Mouse (Mus musculus) limb, embryonic 10.5 days (tissue): ENCODE data around the gene Pla1a. TPM values are rescaled to one million over a fixed set of nuclear protein-coding genes. Genes with fewer than 3 reads are reported as not detected.

Experiments
- DNase-seq: peaks from one replicate; pipeline ENCODE4 v3.0.0-alpha.2; 2017; ENCODE audit warnings: low spot score
- H3K27ac ChIP-seq: fragments of 300-500 bp; sonication (generic); 2 replicates; pipeline ENCODE4 v1.5.1; 2016; ENCODE audit warnings: mild to moderate bottlenecking
- H3K27me3 ChIP-seq: fragments of 300-500 bp; sonication (generic); 2 replicates; pipeline ENCODE4 v1.6.1; 2016; ENCODE audit warnings: low read depth, mild to moderate bottlenecking; ENCODE audit not compliant: poor library complexity, severe bottlenecking
- H3K36me3 ChIP-seq: fragments of 300-500 bp; sonication (generic); 2 replicates; pipeline ENCODE4 v1.6.1; 2016; ENCODE audit warnings: mild to moderate bottlenecking, moderate library complexity
- H3K4me1 ChIP-seq: fragments of 300-500 bp; sonication (generic); 2 replicates; pipeline ENCODE4 v1.6.1; 2016
- H3K4me3 ChIP-seq: fragments of 300-500 bp; sonication (generic); 2 replicates; pipeline ENCODE4 v1.5.1; 2016; ENCODE audit warnings: mild to moderate bottlenecking, moderate library complexity
- H3K9me3 ChIP-seq: fragments of 300-500 bp; sonication (generic); replicated peaks from 2 replicates; pipeline ENCODE4 v1.6.1; 2016; ENCODE audit warnings: mild to moderate bottlenecking
- WGBS: fragments of 180-500 bp; shearing (Covaris S2); methylation state at CpG from one replicate; pipeline ENCODE4 v1.1.7; 2016; 5-methylcytosine and 5-hydroxymethylcytosine counted together
- polyA plus RNA-seq: library from polyadenylated mRNA; unstranded; fragments of >200 nt; fragmentation: Nextera tagmentation; extraction: Ambion mirVana; gene quantifications from 2 replicates; pipeline ENCODE4 v1.2.1, GENCODE M21; 2016

The Pla1a gene
- polyA plus RNA-seq, 1 experiment from 2014 or later: 0.11 TPM

DNA sequence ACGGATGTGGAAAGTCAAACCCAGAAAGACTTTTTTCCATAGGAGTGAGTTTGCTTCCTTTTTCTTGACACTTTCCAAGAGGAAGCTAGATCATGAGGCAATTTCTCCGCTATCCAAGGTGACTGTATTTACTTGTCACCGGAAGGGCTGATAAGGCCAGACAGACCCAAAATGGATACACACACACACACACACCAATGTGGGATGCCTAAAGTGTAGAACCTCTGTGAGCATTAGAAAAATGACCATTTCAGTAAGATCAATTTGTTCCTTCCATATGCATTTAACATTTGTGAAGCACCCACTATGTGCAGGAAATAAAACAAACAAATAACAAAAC, 69.7 kb downstream of the Pla1a start:
- no peak overlapping the region for H3K27ac ChIP-seq
- no peaks in the 10 kb centered on the region for H3K27me3 ChIP-seq
- H3K4me1 ChIP-seq: peaks cover 17% of the 10 kb centered on the region
- WGBS: 71% methylated on average over 3 of the region's 3 CpGs
- H3K4me3 ChIP-seq: no peak overlapping the region
- H3K9me3 ChIP-seq: no peaks in the 10 kb centered on the region
- DNase-seq: no peak
- no peaks in the 10 kb centered on the region for H3K36me3 ChIP-seq

DNA sequence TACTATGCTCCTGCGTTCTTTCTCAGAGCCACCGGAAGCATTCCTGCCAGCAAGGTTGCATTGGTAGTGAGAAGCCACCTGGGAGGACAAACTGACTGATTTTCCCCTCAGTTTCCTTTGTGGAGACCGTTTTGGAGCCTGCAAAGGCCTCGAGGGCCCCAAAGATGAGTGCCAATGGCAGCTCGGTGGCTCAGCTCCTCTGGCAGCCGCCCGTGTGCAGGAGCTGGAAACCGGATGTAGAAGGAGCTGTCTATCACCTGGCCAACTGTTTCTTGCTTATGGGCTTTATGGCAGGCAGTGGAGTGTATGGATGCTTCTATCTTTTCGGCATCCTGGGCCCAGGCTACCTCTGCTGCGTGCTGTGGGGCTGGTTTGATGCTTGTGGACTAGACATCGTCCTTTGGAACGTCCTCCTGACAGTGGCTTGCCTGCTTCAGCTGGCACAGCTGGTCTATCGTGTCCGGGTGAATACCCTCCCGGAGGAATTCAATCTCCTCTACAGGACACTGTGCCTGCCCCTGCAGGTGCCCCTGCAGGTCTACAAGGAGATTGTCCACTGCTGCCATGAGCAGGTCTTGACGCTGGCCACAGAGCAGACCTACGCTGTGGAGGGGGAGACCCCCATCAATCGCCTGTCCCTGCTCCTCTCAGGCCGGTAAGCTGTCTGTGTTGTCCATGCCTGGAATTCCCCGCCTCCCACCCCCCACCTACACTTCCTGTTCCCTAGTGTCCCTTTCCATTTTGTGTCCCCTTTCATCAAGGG, 70.3 kb downstream of the Pla1a start:
- no peak overlapping the region for H3K4me3 ChIP-seq
- no peak for DNase-seq
- H3K36me3 ChIP-seq: peaks cover 3% of the 10 kb centered on the region; the same call in 1 of the 2 replicates
- no peaks in the 10 kb centered on the region for H3K9me3 ChIP-seq
- no peaks in the 10 kb centered on the region for H3K27me3 ChIP-seq
- 76% methylated on average over 20 of the region's 20 CpGs for WGBS
- peak overlapping the region; percentile 9 for H3K27ac ChIP-seq
- peaks cover 16% of the 10 kb centered on the region for H3K4me1 ChIP-seq

DNA sequence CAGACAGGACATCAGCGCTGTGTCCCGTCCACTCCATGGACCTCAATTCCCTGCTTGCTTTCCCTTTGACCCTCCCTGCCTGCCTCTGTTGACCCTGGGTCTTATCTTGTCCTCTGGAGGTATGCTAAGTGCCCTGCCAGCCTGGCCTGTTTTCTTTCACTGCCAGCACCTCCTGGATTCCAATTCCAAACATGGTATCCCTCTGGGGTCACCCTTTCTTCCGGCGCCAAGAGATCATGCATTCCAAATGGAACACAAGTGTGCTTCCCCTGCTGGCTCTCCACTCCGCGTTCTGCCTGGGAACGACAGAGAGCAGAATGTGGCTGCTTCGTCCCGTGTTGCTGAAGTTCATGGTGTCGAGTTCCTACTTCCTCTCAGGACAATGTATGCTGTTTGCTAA, 71.0 kb downstream of the Pla1a start, which contains the start of gene Popdc2:
TSS of gene Popdc2 (plus strand) at position 277 of the 400 bp plus-strand sequence.
- Histone ChIP-seq H3K9me3 (no peaks in the 10 kb centered on the region), H3K4me3 (0 out of 2 replicates have a peak within 1 kb of the TSS, but pooled peaks have one; percentile 7), H3K36me3 (peaks cover 3% of the 10 kb centered on the region; the same call in 1 of the 2 replicates), H3K27ac (peak within 1 kb of the TSS; percentile 9), H3K4me1 (peaks cover 16% of the 10 kb centered on the region), H3K27me3 (no peaks in the 10 kb centered on the region)
- 27% methylated on average over 10 of the region's 10 CpGs for WGBS
- no peak for DNase-seq

DNA sequence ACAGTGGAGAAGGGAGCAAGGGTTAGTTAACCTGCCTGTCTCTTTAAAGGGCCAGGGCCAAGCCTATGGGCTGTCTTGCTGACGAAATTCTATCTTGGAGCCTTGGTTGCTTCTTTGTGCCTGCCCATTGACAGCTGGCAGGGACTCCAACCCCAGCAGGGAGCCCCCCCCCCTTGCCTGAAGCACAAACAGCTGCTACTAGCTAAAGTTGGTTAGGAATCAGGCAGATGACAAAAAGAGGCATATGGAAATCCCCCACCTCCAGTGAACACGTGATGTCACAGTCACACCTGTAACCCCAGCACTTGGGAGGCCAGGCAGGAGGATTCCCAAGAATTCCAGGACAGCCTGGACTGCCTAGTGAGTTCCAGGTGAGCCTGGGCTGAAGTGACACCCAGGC, 72.6 kb downstream of the Pla1a start:
- no peak overlapping the region for H3K27ac ChIP-seq
- no peak for DNase-seq
- H3K36me3 ChIP-seq: peaks cover 3% of the 10 kb centered on the region; the same call in 1 of the 2 replicates
- H3K4me3 ChIP-seq: no peak overlapping the region
- no peaks in the 10 kb centered on the region for H3K9me3 ChIP-seq
- H3K27me3 ChIP-seq: no peaks in the 10 kb centered on the region
- 38% methylated on average over 2 of the region's 2 CpGs for WGBS
- peaks cover 16% of the 10 kb centered on the region for H3K4me1 ChIP-seq

DNA sequence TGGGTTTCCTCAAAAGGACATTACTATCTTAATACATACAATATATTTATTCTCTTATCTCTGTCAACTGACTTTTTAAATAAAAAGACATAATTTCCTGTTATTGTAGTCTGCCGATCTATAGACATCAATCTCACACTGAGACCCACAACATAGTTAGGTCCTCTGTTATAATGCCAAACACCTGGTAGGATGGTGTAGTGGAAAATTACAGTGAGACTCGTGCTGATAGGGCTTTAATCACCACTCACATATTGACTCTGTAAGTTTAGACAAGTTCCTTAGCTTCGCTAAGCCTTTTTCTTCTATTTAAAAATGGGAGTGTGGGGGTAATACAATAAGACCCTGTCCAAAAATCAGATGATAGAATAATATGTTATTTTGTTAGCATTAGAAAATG, 73.1 kb downstream of the Pla1a start:
- Histone ChIP-seq H3K27me3 (no peaks in the 10 kb centered on the region), H3K27ac (no peak overlapping the region), H3K36me3 (peaks cover 3% of the 10 kb centered on the region; the same call in 1 of the 2 replicates), H3K9me3 (no peaks in the 10 kb centered on the region), H3K4me1 (peaks cover 16% of the 10 kb centered on the region), H3K4me3 (no peak overlapping the region)
- WGBS: 80% methylated on average over 3 of the region's 3 CpGs
- no peak for DNase-seq

DNA sequence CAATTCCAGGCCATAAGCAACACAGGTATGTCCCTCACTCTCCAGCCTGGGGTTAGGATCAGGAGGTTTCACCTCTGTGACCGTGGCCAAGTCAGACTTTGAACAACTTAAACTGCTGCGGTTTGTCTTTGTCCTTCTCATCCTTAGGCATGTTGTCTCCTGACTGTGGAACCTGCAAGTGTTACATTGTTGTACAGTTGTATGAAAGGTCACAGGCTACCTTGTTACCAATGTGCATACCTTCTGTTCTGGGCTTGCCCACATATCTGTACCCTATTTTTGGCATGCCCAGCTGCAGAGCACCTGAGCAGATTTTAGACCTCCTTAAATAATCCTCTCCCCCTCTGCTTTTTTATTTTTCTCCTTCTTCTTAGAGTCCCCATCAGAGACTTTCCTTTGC, 73.7 kb downstream of the Pla1a start:
- no peak for DNase-seq
- no peaks in the 10 kb centered on the region for H3K27me3 ChIP-seq
- H3K4me1 ChIP-seq: peaks cover 16% of the 10 kb centered on the region
- 93% methylated on average over 2 of the region's 2 CpGs for WGBS
- H3K27ac ChIP-seq: no peak overlapping the region
- no peaks in the 10 kb centered on the region for H3K9me3 ChIP-seq
- no peak overlapping the region for H3K4me3 ChIP-seq
- peaks cover 5% of the 10 kb centered on the region; the same call in 1 of the 2 replicates for H3K36me3 ChIP-seq

DNA sequence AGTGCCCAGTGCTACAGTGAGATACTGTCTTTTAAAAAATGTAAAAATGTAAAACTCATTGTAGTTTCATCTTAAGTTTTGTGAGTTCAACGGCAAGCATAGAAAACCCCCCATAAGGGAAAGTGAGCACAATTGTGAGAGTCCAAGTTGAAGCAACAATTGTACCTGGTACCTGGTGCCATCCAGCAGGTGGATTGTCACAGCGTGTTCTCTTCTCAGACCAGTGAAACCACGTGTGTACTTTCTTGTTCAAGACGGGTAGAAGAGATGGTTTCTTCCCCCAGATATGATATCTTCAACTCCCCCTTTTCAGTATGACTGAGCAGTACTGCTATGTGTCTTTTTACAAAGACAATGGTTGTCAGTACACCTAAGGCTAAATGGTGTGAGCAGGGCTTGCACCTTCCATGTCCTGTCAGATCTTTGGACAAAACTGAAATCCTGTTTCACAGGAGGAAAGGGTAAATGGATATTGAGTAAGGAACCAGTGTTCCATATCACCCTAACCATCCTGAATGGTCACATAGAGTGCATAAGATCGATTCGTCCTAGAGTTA, 74.6 kb downstream of the Pla1a start:
- Histone ChIP-seq H3K4me1 (peaks cover 16% of the 10 kb centered on the region), H3K27me3 (no peaks in the 10 kb centered on the region), H3K4me3 (no peak overlapping the region), H3K9me3 (no peaks in the 10 kb centered on the region), H3K36me3 (peaks cover 11% of the 10 kb centered on the region), H3K27ac (no peak overlapping the region)
- 91% methylated on average over 6 of the region's 6 CpGs for WGBS
- DNase-seq: no peak

DNA sequence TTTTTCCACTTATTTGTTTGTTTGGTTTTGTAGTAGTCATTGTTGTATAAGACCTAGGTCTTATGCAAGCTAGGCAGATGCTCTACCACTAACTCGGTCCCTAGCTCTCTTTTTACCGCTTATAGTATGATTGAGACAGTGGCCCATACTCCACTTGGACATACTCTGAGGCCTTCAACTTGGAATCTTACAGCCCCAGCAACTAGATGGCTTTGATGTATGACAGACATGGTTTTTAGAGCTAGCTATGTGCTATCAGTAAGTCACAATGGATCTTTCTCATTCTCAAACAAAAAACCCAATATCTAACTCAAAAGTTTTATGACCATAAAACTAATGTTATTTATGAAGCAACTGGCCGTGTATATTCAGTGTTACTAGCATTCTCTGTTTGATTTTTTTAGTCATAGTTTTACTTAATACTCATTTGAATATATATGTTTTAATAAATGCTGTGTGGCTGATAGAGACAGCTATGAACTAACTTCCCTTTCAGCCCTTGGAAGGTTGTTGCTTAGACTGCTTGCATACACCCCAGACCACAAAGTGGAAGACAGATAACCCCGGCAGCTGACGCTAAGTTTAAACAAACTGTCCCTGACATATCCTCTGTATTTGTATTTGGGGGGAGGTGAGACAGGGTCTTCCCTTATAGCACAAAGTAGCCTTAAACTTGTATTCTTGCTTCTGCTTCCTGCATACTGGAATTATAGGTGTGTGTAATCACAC, 78.6 kb downstream of the Pla1a start:
- no peak for DNase-seq
- 92% methylated on average over 5 of the region's 5 CpGs for WGBS
- Histone ChIP-seq H3K27ac (no peak overlapping the region), H3K27me3 (no peaks in the 10 kb centered on the region), H3K36me3 (peaks cover 41% of the 10 kb centered on the region), H3K4me3 (no peak overlapping the region), H3K9me3 (no peaks in the 10 kb centered on the region), H3K4me1 (no peaks in the 10 kb centered on the region)

DNA sequence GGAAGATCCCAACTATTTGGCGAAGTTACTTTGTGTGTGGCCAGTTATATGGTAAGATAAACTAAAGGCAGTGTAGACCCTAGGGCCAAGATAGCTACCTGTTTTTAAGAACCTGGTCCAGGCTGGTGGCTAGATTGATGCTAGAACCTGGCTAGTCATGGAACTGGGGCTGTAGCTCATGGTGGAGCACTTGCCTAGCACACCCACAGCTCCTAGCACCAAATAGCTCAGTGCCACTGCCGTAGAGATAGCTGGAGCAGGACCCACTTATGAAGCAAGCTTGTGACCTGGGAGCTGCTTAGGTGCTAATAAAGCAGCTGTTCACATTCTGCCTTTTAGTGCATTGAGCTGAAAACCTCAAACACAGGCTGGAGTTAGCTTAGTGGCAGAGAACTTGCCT, 79.3 kb downstream of the Pla1a start:
- Histone ChIP-seq H3K4me3 (no peak overlapping the region), H3K27ac (no peak overlapping the region)
- WGBS: 94% methylated on average over 2 of the region's 2 CpGs

DNA sequence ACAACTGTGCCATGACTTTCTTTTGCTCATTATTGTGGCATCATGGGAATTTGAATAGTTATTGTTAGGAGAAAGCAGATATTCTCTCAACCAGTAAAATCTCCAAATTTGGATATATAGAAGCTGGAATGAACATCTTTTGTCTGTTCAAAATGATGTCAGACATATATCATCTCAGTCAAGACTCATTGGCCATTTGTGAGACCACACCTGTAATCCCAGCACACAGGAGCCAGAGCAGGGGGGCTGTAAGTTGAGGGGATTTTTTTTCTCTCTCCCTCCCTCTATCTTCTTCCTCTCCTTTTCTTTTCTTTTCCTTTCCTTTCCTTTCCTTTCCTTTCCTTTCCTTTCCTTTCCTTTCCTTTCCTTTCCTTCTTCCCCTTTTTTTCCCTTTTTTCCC, 80.1 kb downstream of the Pla1a start:
- H3K27ac ChIP-seq: no peak overlapping the region
- no peaks in the 10 kb centered on the region for H3K27me3 ChIP-seq
- 0 out of 2 replicates have a peak, but pooled peaks cover 4% of the 10 kb centered on the region for H3K4me1 ChIP-seq
- peaks cover 41% of the 10 kb centered on the region for H3K36me3 ChIP-seq
- no peak for DNase-seq
- no peaks in the 10 kb centered on the region for H3K9me3 ChIP-seq
- no peak overlapping the region for H3K4me3 ChIP-seq

More for the DNA sequence above, 79.3 kb downstream of the Pla1a start:
- H3K9me3 ChIP-seq: no peaks in the 10 kb centered on the region
- no peaks in the 10 kb centered on the region for H3K4me1 ChIP-seq
- peaks cover 44% of the 10 kb centered on the region for H3K36me3 ChIP-seq
- no peak for DNase-seq
- H3K27me3 ChIP-seq: no peaks in the 10 kb centered on the region

DNA sequence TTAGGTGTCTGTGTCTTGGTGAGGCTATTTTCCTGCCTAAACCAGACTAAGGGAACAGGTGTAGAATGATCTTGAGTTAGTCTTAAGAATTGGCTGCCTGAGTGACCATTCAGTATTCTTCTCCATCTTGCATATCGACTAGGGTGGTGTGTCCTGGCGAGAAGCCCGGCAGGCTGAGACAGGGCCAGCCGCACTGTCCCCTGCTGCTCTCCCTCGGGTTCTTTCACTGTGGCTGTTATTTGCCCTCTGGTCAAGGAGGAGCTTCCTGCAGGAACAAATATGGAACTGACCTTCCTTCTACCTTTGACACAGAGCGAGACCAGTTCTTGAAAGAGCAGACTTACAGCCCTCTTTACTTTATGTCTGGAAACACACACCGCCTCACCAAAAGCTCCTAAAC, 80.9 kb downstream of the Pla1a start:
- Histone ChIP-seq H3K36me3 (peaks cover 41% of the 10 kb centered on the region), H3K9me3 (no peaks in the 10 kb centered on the region), H3K4me1 (peaks cover 10% of the 10 kb centered on the region), H3K27me3 (no peaks in the 10 kb centered on the region), H3K4me3 (no peak overlapping the region), H3K27ac (no peak overlapping the region)
- no peak for DNase-seq
- WGBS: 91% methylated on average over 7 of the region's 7 CpGs

DNA sequence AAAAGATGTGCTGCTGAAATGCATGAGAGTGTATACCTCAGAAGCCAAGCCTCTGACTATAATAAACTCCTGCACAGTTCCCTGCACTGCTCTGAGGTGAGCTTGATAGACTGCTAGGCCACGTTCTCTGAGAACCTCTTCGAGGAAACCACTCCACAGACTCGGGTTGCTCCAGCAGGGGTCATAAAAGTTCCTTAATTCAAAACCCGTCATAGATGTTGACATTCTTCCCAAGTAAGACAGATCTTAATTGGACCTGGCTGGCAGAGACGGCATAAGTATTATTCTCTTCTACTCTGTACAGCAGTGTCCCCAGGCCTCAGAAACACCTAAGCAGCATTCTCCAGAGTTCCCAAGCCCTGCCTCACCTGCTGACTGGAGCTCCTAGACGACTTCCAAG, 82.0 kb downstream of the Pla1a start:
- peaks cover 13% of the 10 kb centered on the region for H3K4me1 ChIP-seq
- no peaks in the 10 kb centered on the region for H3K27me3 ChIP-seq
- H3K27ac ChIP-seq: no peak overlapping the region
- DNase-seq: no peak
- WGBS: 77% methylated on average over 6 of the region's 6 CpGs
- peaks cover 41% of the 10 kb centered on the region for H3K36me3 ChIP-seq
- H3K4me3 ChIP-seq: no peak overlapping the region
- no peaks in the 10 kb centered on the region for H3K9me3 ChIP-seq

DNA sequence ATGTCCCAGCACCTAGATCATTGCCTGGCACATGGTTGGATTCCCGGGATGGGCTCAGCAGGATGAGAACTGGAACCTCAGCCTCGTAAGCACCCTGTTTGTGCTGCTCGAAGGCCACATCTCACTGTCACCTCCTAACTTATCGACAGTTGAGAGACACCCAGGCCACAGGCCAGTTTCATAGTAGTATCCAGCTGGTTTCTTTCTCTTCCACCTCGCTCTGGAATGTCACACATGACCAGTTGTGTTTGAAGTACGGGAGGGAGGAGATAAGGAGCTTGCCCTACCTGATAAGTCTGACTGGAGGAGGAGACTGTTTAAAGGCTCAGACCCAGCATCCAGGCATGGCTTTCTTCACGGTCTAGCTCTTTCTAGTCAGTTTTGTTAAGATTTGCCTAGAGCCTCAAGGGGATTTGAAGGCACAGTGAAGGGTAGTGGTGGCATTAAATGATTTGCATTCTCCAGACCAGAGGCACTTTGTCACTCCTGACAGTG, 82.5 kb downstream of the Pla1a start:
- no peaks in the 10 kb centered on the region for H3K9me3 ChIP-seq
- H3K36me3 ChIP-seq: peaks cover 41% of the 10 kb centered on the region
- H3K4me1 ChIP-seq: peaks cover 13% of the 10 kb centered on the region
- WGBS: 79% methylated on average over 7 of the region's 7 CpGs
- H3K27me3 ChIP-seq: no peaks in the 10 kb centered on the region
- no peak for DNase-seq
- no peak overlapping the region for H3K27ac ChIP-seq
- H3K4me3 ChIP-seq: no peak overlapping the region
